Mouse (Mus musculus) mesoderm, embryonic 11.5 days (tissue): ENCODE results near the gene Rbm17.
"Not testable (repeated sequence)": the region's sequence is repeated elsewhere in the genome, so short reads cannot be mapped to it uniquely, and the experiment has no call there.

Experiments used
- DNase-seq: peaks from one replicate; pipeline ENCODE4 v3.0.0-alpha.2; 2012; ENCODE audit warnings: low read depth, low spot score

Gene Rbm17

DNA sequence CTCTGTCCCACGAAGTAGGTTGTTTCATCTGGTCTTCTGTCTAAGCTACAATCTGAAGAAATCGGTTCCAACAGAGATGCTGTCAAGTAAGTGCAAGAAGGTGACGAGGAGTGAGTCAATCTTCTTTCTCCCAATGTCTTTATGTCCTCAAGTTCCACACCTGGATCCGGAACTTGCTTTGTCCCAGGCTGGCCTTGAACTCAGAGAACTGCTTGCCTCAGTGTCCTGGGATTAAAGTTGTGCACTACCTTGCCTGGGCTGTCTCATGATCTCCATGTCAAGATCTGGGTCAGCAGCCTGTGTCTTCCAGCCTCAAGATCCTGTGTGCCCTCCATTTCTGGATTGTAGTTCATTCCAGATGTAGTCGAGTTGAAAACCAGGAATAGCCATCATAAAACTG is at the start of gene Rbm17:
Rbm17 (minus strand) TSS at position 101 of the 400 bp plus-strand sequence.
- no peak for DNase-seq

DNA sequence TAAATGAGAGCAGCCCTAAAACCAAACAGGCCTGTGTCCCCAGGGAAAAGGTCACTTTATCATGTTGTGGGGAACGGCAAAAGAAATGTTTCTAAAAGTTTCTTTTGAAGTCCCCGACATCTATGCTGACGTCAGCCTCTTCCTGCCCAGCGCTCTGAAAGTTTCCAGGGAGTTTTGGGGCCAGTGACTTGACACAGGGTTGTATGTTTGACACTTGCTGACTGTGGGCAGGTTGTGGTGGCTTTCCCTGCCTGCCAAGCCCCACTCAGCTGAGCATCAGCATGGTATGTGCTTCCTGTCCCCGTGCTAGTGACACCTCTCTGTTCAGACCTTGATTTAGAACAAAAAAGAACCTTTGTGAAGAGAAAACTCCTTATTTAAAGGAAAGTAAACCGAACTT is 49.4 kb upstream of the Rbm17 start:
- DNase-seq = no peak

DNA sequence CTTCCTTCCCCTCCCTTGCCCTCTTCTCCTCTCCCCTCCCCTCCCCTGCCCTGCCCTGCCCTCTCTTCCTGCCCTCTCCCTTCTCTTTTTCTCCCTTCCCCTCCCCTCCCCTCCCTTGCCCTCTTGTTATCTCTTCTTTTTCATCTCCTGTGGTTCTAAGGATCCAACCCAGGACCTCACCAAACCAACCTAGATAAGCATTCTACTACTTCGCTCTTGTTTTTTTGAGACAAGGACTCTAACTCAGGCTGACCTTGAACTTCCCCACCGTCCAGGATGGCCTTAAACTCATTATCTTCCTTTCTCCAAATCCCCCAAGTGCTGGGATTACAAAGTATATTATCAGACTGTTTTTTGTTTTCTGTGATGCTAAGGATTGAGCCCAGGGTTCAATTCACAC is 48.8 kb upstream of the Rbm17 start:
- DNase-seq = no peak

DNA sequence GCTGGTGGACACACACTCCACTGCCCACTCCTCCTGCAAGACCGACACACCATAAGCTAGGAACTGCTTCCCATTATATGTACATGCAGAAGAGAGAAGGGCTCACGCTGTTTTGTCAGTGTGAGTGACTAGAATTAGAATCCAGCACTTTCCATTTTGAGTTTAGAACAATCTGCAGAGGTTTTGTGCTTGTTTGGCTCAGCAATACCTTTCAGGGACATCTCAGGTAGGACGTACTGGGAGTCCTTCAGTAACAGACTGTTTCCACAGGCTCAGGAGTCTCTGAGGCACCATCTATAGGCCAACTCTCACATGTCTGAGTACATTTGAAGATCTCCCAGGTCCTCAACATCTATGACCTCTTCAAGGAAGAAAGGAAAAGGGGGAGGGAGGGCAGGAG is 48.2 kb upstream of the Rbm17 start:
- DNase-seq = no peak

DNA sequence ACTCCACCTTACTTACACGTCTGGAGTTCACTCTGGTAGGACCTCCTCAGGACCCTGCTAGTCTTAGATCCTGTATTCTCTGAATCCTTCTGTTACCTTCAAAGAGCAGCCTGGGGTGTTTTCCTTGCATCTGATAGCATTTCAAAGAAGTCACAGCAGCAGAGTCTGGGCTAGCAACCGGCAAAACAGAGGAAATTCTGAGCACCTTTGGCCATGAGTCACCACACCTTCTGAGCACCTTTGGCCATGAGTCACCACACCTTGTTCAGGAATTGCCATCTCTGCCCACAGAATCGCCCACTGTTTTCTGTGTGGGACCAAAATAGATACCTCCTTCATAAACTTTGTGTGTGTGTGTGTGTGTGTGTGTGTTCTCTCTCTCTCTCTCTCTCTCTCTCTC is 47.5 kb upstream of the Rbm17 start:
- DNase-seq = no peak

DNA sequence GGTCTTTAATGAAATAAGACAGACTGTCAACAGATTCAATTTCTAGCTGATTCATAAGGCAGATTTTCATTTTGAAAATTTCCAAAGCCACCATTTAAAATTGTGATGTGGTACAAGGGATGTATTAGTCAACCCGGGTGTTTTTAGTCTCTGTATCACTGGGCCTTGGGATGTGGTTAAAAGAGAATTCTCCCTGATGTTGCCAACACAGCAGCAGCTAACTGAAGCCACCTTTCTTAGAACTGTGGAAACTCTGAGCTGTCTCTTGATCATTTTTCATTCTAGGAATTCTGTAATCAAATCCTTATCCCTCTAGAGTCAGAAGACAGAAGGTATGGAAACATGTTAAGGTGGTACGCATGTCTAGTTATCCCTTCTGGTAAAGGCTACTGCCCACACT is 41.3 kb upstream of the Rbm17 start:
- DNase-seq = no peak

DNA sequence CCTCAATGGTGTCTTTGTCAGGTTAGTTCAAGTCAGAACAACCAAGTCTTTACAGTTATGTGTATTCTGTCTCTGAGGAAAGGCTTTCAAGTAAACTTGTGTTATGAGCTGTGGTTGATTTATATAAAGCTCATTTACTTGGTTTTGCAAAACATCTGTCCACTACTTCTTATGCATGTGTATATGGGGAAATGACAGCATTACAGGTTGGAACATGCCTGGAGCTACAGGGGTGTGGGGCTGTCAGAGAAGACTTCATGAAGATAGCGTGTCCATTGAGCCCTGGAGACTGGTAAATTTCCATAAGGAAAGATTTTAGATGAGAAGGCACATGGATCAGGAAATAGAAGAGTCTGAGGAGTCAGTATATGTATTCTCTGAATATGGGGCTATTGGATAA is 40.1 kb upstream of the Rbm17 start:
- no peak for DNase-seq

DNA sequence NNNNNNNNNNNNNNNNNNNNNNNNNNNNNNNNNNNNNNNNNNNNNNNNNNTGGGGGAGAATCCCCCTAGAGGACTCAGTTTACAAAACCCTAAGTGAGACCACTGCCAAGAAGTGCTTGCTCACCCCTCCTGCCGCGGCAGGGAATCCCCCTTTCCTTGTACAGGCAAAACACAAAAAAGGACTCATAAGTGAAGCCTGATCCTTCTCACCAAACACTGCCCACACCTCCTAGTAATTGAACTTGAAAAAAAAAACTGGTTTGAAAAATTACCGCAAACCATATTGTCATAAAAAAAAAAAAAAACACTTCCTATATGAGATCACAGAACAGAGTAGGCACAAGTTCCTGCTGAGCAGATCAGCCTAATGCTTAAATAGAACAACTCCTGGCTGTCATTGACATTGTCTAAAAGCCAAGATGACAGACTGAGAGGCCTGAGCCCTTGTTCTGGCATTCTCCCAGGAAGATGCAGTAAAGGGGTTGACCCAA is 38.5 kb upstream of the Rbm17 start, which contains the start of gene Il2ra:
Il2ra (plus strand) TSS at position 357 of the 491 bp plus-strand sequence.
- DNase-seq = no peak

DNA sequence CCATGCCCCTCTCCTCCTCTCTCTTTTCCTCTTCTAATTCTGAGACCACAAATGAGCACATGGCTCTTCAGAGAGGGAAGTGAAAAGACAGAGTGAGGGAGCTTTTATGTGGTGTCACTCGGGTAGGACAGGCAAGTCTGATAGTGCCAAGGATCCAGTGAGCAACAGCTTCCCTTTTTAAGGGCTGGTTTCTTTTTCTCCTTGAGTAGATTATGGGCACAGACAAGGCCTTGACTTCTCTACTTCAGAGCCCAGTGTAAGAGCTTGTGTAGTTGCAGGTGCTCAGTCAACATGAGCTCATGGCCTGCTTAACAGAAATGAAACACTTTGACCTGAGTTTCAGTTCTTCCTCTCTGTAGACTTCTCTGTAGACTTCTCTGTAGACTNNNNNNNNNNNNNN is 33.2 kb upstream of the Rbm17 start:
- DNase-seq = no peak

DNA sequence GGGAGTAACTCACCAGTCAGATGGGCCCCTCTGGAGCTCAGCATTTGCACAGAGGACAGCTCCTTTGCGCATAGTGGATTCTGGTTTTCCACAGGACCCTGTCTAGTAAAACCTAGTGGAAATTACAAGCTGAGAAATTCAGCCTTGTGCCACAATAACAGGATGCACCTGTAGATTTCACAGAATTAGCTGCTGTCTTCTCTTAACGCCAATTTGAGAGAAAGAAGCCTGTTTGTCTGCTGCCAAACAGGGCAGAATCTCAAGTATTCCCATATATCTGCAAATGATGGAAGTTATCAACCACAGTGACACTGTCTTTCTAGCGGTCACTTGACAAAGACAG is 32.2 kb upstream of the Rbm17 start:
- no peak for DNase-seq

DNA sequence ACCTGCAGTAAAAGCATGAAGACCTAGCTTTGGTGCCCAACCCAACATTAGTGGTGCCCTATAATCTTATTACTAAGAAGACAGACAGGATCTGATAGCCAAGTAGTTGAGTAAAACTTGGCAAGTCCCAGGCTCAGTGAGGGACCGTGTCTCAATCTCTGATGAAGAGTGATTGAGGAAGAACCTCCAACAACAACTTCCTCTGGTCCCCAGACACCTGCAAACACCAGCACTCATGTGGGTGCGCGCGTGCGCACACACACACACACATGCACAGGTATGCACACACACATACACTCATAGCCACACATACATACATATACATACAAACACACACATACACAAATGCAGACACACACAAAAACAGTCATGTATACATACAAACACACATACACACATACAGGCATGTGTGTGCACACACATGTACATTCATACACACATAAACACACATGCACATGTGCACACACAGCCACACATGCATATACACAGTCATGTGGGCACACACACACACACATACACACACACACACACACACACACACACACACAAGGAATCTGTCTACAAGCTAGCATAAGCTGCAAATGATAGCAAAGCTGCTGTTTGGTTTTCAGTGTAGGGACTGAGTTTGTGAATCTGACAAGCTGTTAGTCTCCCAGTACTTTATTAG is 31.7 kb upstream of the Rbm17 start:
- no peak for DNase-seq

DNA sequence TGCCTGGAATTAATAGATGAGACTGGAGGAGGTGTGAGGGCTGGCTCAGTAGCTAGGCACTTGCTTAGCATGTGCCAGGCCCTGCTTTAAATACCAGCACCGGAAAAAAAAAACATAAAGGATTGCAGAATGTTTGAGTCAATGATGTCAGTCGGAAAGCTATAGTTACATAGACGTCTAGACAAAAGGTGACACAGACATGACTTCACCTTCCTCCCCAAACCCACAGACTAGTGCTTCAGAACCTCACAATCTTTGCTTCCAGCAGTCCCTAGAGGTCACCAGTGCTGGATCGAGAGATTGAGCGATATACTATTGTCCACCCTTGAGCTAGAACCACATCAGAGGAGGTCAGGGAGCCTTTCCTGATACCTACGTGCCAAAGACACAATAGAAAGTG is 31.1 kb upstream of the Rbm17 start:
- no peak for DNase-seq

DNA sequence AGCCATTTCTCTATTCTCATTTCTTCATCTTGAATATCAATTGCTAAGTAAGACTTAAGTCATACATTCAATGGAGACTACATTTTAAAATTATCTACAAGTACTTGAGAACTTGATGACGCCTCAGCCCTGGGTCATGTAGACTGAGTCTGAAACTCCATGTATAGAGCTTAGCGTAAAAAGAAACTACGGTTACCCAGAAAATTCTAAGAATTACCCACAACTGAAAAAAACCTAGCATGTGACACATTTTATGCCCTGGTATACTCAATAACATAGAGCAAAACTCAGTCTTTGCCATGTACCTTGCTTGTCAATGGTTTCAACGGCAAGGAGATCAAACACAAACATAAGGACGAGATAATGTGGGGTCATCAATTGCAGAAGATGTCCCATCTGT is 21.9 kb upstream of the Rbm17 start, which contains the start of gene Gm17490:
Gm17490 (minus strand) TSS at position 375 of the 400 bp plus-strand sequence.
- no peak for DNase-seq

DNA sequence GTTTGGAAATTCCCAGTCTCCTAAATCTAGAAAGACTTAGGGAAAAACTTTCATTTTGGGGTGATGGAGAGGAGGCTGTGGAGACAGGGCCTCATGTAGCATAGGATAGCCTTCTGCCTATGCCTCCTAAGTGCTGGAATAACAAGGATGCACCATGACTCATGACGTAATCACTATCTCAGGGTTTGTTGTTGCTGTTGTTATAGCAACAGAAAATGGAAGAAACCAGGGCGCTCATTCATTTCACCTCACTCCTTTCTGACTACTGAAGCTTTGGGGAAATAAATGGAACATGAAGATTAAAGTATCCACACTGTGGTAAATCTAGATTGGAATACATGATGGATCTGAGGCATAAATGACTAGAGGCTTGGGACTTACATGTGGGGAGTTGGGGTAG is 19.8 kb upstream of the Rbm17 start:
- no peak for DNase-seq

DNA sequence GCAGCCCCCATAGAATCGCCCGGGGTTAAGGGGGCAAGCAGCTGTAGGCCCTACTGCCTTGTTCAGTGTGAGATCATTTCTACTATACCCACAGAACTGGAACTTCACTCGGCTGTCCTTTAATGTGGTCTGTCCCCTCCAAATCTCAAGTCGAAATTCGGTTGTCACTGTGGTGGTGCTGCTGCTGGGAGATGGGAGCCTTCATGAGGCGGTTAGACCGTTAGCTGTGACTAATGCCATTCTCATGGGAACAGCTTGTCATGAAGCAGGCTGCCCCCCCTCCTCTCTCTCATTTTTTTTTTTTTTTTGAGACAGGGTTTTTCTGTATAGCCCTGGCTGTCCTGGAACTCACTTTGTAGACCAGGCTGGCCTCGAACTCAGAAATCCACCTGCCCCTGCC is 19.2 kb upstream of the Rbm17 start:
- no peak for DNase-seq

DNA sequence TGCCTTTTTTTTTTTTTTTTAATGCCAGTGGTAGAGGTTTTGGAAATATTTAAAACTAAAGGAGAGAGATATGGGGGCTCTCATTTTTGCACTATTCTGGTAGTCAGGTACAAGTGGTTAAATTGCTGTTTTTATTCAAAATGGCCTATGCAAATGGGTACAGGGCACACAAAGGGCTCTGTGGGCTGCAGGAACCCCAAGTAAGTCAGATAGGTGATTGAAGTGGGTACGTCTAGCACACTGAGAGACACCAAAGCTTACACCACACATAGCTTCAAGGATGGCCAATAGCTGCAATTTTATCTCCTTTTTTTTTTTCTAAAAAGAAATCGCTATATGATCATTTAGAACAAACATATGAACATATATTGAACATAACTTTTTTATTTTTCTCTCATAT is 15.6 kb upstream of the Rbm17 start:
- DNase-seq = no peak

DNA sequence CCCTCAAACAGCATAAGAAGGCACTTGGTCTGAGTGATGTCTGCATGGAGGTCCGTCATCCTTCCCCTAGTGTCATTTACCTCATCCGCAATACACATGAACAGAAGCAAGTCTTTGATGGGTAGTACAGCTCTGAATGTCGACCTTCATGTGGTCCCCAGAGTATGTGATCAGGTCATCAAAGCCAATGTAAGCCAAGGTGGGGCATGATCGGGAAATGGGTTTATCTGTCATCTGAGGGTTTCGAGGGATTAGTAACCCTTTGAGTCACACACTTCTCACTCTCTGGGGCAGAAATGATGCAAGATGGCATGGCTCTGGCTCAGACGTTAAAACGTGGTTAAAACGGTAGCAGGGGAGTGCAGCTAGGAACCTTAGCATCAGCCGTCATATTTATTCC is 12.9 kb upstream of the Rbm17 start:
- no peak for DNase-seq

DNA sequence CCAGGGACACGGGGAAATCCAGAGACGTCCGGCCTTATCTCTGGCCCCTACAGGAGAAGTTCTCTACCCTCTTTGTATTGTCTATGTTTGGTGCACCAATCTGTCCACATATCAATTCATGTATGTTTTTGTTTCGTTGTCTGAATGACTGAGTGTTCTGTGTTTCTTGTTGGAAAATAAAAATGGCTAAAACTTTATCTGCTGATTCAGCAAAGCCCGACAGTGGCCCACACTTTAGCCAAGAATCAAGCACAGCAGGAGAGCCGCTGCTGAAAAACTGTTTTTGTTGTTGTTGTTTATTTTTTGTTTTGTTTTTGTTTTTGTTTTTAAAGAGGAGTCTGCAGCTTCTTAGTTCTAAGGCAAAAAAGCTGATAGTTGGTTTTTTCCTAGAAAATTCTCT is 9.0 kb upstream of the Rbm17 start:
- not testable (repeated sequence) for DNase-seq

DNA sequence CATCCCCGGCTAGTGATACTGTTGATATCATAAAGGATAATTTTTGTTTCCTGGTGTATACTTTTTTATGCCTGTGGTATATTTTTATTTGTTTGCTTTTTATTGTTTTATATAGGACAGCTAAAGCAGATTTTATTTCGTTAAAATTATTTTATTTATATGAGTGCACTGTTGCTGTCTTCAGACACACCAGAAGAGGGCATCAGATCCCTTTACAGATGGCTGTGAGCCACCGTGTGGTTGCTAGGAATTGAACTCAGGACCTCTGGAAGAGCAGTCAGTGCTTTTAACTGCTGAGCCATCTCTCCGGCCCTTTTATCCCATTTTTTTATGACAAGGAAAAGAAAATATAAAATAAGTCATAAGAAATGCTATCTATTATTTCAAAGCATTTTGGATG is 2.8 kb upstream of the Rbm17 start:
- DNase-seq = not testable (repeated sequence)

DNA sequence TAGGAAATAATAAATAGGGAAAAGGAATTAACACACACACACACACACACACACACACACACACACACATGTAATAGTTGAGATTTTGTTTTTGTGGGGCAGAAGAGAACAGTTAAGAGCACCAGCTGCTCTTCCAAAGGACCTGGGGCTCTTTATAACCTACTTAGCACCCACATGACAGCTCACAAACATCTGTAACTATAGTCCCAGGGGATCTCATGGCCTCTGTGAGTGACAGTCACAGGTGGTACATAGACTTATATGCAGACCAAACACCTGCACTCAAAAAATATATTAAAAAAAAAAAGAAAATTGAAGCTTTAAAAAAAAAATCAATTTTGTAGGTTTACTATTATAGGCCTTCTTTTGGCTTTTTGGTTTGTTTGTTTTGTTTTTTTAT is 958 bp upstream of the Rbm17 start:
- DNase-seq = no peak

DNA sequence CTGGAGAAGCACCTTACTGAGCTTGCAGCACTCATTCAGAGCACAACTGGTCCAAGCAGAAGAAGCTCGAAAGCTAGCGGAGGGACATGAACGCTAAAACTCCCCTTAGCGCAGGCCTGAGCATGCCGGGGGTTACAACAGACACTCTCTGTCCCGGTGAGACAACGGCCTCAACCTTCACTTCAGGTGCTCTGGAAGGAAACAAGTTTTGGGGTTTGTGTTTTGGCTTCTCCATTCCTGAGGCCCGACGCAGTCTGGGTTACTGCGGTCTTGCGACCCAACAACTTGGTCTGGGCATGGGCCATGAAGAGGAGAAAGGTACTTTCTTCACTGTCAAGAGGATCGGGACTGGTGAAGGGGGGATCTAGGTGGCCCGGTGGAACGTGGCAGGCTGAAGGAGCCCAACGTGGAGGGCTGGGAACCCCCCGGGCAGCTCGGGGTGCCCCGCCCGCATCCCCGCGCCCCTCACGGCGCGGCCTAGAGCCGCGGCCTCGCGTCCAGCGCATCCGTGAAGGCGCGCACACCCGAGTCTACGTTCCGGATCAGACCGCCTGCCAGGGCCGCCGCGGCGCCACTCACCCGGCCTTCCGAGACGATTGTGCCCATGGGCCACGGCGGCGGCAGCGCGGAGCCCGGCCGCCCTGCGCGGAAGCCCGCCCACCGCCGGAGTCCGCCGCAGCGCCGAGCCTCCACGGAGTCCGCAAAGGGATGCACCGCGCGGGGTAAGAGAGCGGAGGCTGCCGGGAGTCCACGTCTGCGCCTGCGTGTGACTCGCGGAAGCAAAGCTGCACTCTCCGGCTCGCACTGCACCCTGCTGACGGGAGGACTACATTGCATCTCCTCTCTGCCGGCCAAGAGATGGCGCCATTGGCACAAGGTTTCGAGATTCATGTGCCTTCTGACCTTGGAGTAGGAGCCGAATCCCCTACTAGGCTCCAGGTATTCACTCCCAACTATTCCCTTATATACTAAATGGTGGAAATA is 1.2 kb downstream of the Rbm17 start:
- DNase-seq = peak; percentile 96

DNA sequence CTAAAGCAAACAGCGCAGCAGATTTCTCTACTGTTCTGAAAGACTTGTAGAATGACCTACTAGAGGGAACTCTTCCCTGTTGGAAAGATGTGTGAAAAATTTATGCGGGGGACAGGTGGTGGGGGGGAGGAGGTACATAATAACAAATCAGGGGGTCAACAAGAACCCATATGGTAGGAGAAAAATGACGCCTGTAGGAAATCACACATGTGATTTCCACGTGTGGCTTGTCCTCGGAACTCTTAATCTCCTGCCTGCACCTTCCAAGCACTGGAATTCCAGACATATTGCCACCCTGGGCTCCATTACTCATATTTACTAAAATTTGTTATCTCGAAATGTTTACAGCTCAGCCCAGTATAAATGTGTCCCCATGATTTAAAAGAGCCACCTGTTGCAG is 2.2 kb downstream of the Rbm17 start:
- no peak for DNase-seq

DNA sequence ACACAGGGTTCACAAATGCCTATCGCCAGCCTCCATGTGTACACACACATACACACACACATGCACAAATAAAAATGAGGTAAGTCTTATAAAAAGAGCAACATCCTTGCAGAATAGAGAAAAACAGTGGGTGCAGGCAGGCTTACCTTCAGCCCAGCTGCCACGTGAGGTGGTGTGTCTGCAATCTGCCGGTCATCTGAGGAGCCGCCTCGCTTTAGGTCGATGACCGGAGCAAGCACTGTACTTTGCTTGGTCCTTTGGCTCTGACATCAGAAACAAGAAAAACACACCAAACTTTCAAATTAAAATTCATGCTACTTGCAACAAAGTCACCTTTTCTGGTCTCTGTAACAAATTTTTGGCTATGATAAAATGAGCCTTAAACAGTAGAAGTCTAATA is 6.0 kb downstream of the Rbm17 start:
- DNase-seq = no peak
